20 mouse cellular contexts compared by ENCODE assay signal in genomic region chr8:95176985-95177384, GRCm38 (mm10). TPM values are rescaled to one million over a fixed set of nuclear protein-coding genes. Genes with fewer than 3 reads are reported as not detected.
A peak's percentile ranks its signal among the peaks of the same experiment; 100 is the strongest.
DNase-seq lines count a peak whose midpoint lies in the region; ATAC-seq and TF ChIP-seq lines count a peak whose summit lies in the region.
"Had no signal": no experiment of that assay in that cellular context is flagged by ENCODE, and none has a peak within 500 bp of the region (broad histone marks: within the 10 kb centered on the region; RNA-seq: fewer than 3 reads in every experiment).

No protein-coding gene starts in this region.

- H3K4me1 ChIP-seq in hindbrain, embryonic 15.5 days (replicated peaks) = peaks cover 21% of the 10 kb centered on the region
- peaks cover 12% of the 10 kb centered on the region for H3K4me1 ChIP-seq in hindbrain, embryonic 12.5 days
- peaks cover 20% of the 10 kb centered on the region for H3K4me1 ChIP-seq in midbrain, embryonic 13.5 days (replicated peaks)
- peaks cover 11% of the 10 kb centered on the region for H3K4me1 ChIP-seq in midbrain, embryonic 16.5 days (ENCODE audit: control insufficient read depth, insufficient read depth, low read length)
- no peaks in the 10 kb centered on the region for H3K4me1 ChIP-seq in ES-Bruce4 (ENCODE audit: control insufficient read depth, insufficient read depth, low read length)

- no peaks in the 10 kb centered on the region for H3K27me3 ChIP-seq in hindbrain, embryonic 15.5 days
- H3K27me3 ChIP-seq in hindbrain, embryonic 12.5 days = no peaks in the 10 kb centered on the region
- no peaks in the 10 kb centered on the region for H3K27me3 ChIP-seq in midbrain, embryonic 13.5 days
- H3K27me3 ChIP-seq in midbrain, embryonic 16.5 days (ENCODE audit: control insufficient read depth, insufficient read depth, low read depth, low read length) = no peaks in the 10 kb centered on the region
- H3K27me3 ChIP-seq in ES-Bruce4 (ENCODE audit: control insufficient read depth, insufficient read depth, low read length, poor library complexity, severe bottlenecking) = no peaks in the 10 kb centered on the region
- H3K27me3 ChIP-seq: CH12.LX; embryonic facial prominence, embryonic 15.5 days; heart, embryonic 12.5 days had no signal

- TF ChIP-seq EP300 in ES-Bruce4 (IDR thresholded peaks at IDR 0.05; ENCODE audit: insufficient read depth, low read depth, low read length) = no peak

- H3K27ac ChIP-seq in hindbrain, embryonic 15.5 days (replicated peaks) = peak overlapping the region; percentile 82; the same call in 1 of the 2 replicates
- no peak overlapping the region for H3K27ac ChIP-seq in hindbrain, embryonic 12.5 days
- H3K27ac ChIP-seq in midbrain, embryonic 13.5 days = 0 out of 2 replicates have a peak overlapping the region, but pooled peaks have one; percentile 94
- H3K27ac ChIP-seq in midbrain, embryonic 16.5 days (ENCODE audit: low read length) = no peak overlapping the region
- H3K27ac ChIP-seq in ES-Bruce4 (ENCODE audit: insufficient read depth, low read length) = peak overlapping the region; percentile 54
- H3K27ac ChIP-seq: embryonic facial prominence, embryonic 15.5 days; forebrain, embryonic 10.5 days; gastrocnemius, adult 2 months had no signal

- no peak for TF ChIP-seq POLR2A in ES-Bruce4 (IDR thresholded peaks at IDR 0.05; ENCODE audit: insufficient read depth, low read length)

- no peak for ATAC-seq in hindbrain, embryonic 15.5 days (ENCODE audit: low FRiP score, low read depth)
- ATAC-seq in hindbrain, embryonic 12.5 days (ENCODE audit: low FRiP score) = no peak
- ATAC-seq in midbrain, embryonic 13.5 days = no peak
- ATAC-seq in midbrain, embryonic 16.5 days = no peak
- ATAC-seq: forebrain, embryonic 14.5 days had no signal

- 88% methylated on average over 6 of the region's 6 CpGs for WGBS in hindbrain, embryonic 15.5 days
- WGBS in hindbrain, embryonic 12.5 days = 85% methylated on average over 6 of the region's 6 CpGs
- WGBS in midbrain, embryonic 13.5 days = 87% methylated on average over 6 of the region's 6 CpGs
- 89% methylated on average over 6 of the region's 6 CpGs for WGBS in midbrain, embryonic 16.5 days

- no peaks in the 10 kb centered on the region for H3K9me3 ChIP-seq in hindbrain, embryonic 15.5 days
- H3K9me3 ChIP-seq in hindbrain, embryonic 12.5 days (replicated peaks) = no peaks in the 10 kb centered on the region
- no peaks in the 10 kb centered on the region for H3K9me3 ChIP-seq in midbrain, embryonic 13.5 days
- no peaks in the 10 kb centered on the region for H3K9me3 ChIP-seq in midbrain, embryonic 16.5 days (replicated peaks; ENCODE audit: control insufficient read depth, low read length, poor library complexity, severe bottlenecking)
- H3K9me3 ChIP-seq in ES-Bruce4 (replicated peaks; ENCODE audit: control insufficient read depth, insufficient read depth, low read length, poor library complexity, severe bottlenecking) = no peaks in the 10 kb centered on the region
- H3K9me3 ChIP-seq: embryonic facial prominence, embryonic 15.5 days; forebrain, embryonic 10.5 days; G1E; heart, embryonic 12.5 days had no signal

- no peaks in the 10 kb centered on the region for H3K36me3 ChIP-seq in hindbrain, embryonic 15.5 days
- H3K36me3 ChIP-seq in hindbrain, embryonic 12.5 days = no peaks in the 10 kb centered on the region
- H3K36me3 ChIP-seq in midbrain, embryonic 13.5 days = no peaks in the 10 kb centered on the region
- no peaks in the 10 kb centered on the region for H3K36me3 ChIP-seq in midbrain, embryonic 16.5 days (ENCODE audit: control insufficient read depth, insufficient read depth, low read length)
- no peaks in the 10 kb centered on the region for H3K36me3 ChIP-seq in ES-Bruce4 (ENCODE audit: control insufficient read depth, insufficient read depth, low read length, poor library complexity, severe bottlenecking)
- H3K36me3 ChIP-seq: embryonic facial prominence, embryonic 15.5 days; forebrain, embryonic 10.5 days; G1E; heart, embryonic 12.5 days had no signal

- H3K4me3 ChIP-seq in hindbrain, embryonic 15.5 days = no peak overlapping the region
- no peak overlapping the region for H3K4me3 ChIP-seq in hindbrain, embryonic 12.5 days
- H3K4me3 ChIP-seq in midbrain, embryonic 13.5 days (replicated peaks) = no peak overlapping the region
- no peak overlapping the region for H3K4me3 ChIP-seq in midbrain, embryonic 16.5 days (ENCODE audit: low read depth, low read length)
- no peak overlapping the region for H3K4me3 ChIP-seq in ES-Bruce4 (ENCODE audit: low read depth, low read length)
- H3K4me3 ChIP-seq: embryonic facial prominence, embryonic 15.5 days; erythroblast, embryonic 14.5 days; forebrain, embryonic 10.5 days; gastrocnemius, adult 2 months; heart, embryonic 12.5 days had no signal

- no peak for TF ChIP-seq CTCF in ES-Bruce4 (IDR thresholded peaks at IDR 0.05; ENCODE audit: low read depth, low read length)

- no peak overlapping the region for H3K4me2 ChIP-seq in hindbrain, embryonic 15.5 days
- no peak overlapping the region for H3K4me2 ChIP-seq in hindbrain, embryonic 12.5 days (replicated peaks)
- H3K4me2 ChIP-seq in midbrain, embryonic 13.5 days (replicated peaks) = no peak overlapping the region
- no peak overlapping the region for H3K4me2 ChIP-seq in midbrain, embryonic 16.5 days (ENCODE audit: low read length)
- H3K4me2 ChIP-seq: embryonic facial prominence, embryonic 15.5 days; heart, embryonic 12.5 days had no signal

- DNase-seq in yolk sac, embryonic 10.5 days (ENCODE audit: low spot score) = peak; percentile 69
- DNase-seq: adrenal gland, adult 8-10 months; cerebellum, adult 11 months; cerebellum, adult 8-10 months; cerebellum, postnatal 14 days; embryo, embryonic 11 days; gastrocnemius, adult 2 months; gastrocnemius, postnatal 25 days had no signal

- no peak overlapping the region for H3K9ac ChIP-seq in hindbrain, embryonic 15.5 days
- H3K9ac ChIP-seq in hindbrain, embryonic 12.5 days = no peak overlapping the region
- no peak overlapping the region for H3K9ac ChIP-seq in midbrain, embryonic 13.5 days (replicated peaks)
- no peak overlapping the region for H3K9ac ChIP-seq in midbrain, embryonic 16.5 days (ENCODE audit: low read depth, low read length)
- H3K9ac ChIP-seq in ES-Bruce4 (ENCODE audit: low read depth, poor library complexity, severe bottlenecking) = no peak overlapping the region
- H3K9ac ChIP-seq: embryonic facial prominence, embryonic 15.5 days; heart, embryonic 12.5 days had no signal

RNA-seq across cellular contexts. Expression of gene Kifc3, which starts 25.6 kb away (rescaled TPM):
- 26.5 and 30.2 TPM in 2 replicates for polyA plus RNA-seq in hindbrain, embryonic 15.5 days (2015; fragmentation: Nextera tagmentation; extraction: Ambion mirVana)
- polyA plus RNA-seq in hindbrain, embryonic 12.5 days (2016; fragmentation: Nextera tagmentation; extraction: Ambion mirVana) = 17.4 and 21.2 TPM in 2 replicates
- polyA plus RNA-seq in midbrain, embryonic 13.5 days (2015; fragmentation: Nextera tagmentation; extraction: Ambion mirVana) = 12.6 and 14.3 TPM in 2 replicates
- 28.2 and 31.1 TPM in 2 replicates for polyA plus RNA-seq in midbrain, embryonic 16.5 days (2015; fragmentation: Nextera tagmentation; extraction: Ambion mirVana)
- polyA plus RNA-seq in ES-Bruce4 (2011; ENCODE audit: insufficient read depth, insufficient read length, low read depth, missing spikeins) = 19.0 and 22.2 TPM in 2 replicates
- polyA plus RNA-seq: G1E had no signal

Comparison
In these comparisons a context has a peak if more than half of its experiments do, and no peak if none do; other contexts are left out.
1. H3K27ac ChIP-seq: peak in hindbrain, embryonic 15.5 days (single experiment), midbrain, embryonic 13.5 days (single experiment) and ES-Bruce4 (single experiment); none in hindbrain, embryonic 12.5 days (single experiment) and midbrain, embryonic 16.5 days (single experiment).